Mouse (Mus musculus): ENCODE measurements around the gene Mrps18a. TPM values are rescaled to one million over a fixed set of nuclear protein-coding genes. Genes with fewer than 3 reads are reported as not detected.
A peak's percentile ranks its signal among the peaks of the same experiment; 100 is the strongest.

The Mrps18a gene
- polyA plus RNA-seq, 1 experiment: 47.2 TPM

- no peak overlapping the region for H3K4me3 ChIP-seq (ENCODE audit: insufficient read depth, low read length)
- peaks cover 2% of the 10 kb centered on the region; the same call in 1 of the 2 replicates for H3K4me1 ChIP-seq (ENCODE audit: control insufficient read depth, insufficient read depth, low read length)
- TF ChIP-seq CTCF (IDR thresholded peaks at IDR 0.05; ENCODE audit: borderline replicate concordance, insufficient read depth, low read length): no peak
- TF ChIP-seq POLR2A (IDR thresholded peaks at IDR 0.05; ENCODE audit: low read depth, low read length): no peak
- no peak overlapping the region for H3K27ac ChIP-seq (ENCODE audit: insufficient read depth, low read length)
Measured at GRCm38 (mm10) chr17:46075551-46076259, 35.1 kb upstream of the Mrps18a start.

GRCm38 (mm10) chr17:46076260-46076551 is 34.6 kb upstream of the Mrps18a start:
- Histone ChIP-seq H3K4me1 (ENCODE audit: control insufficient read depth, insufficient read depth, low read length) (peaks cover 2% of the 10 kb centered on the region; the same call in 1 of the 2 replicates), H3K27ac (ENCODE audit: insufficient read depth, low read length) (no peak overlapping the region), H3K4me3 (ENCODE audit: insufficient read depth, low read length) (no peak overlapping the region)
- no peak for TF ChIP-seq POLR2A (IDR thresholded peaks at IDR 0.05; ENCODE audit: low read depth, low read length)
- no peak for TF ChIP-seq CTCF (IDR thresholded peaks at IDR 0.05; ENCODE audit: borderline replicate concordance, insufficient read depth, low read length)

- Histone ChIP-seq H3K27ac (ENCODE audit: insufficient read depth, low read length) (no peak overlapping the region), H3K4me1 (ENCODE audit: control insufficient read depth, insufficient read depth, low read length) (peaks cover 2% of the 10 kb centered on the region; the same call in 1 of the 2 replicates), H3K4me3 (ENCODE audit: insufficient read depth, low read length) (no peak overlapping the region)
- TF ChIP-seq POLR2A (IDR thresholded peaks at IDR 0.05; ENCODE audit: low read depth, low read length): no peak
- TF ChIP-seq CTCF (IDR thresholded peaks at IDR 0.05; ENCODE audit: borderline replicate concordance, insufficient read depth, low read length): no peak
Measured at GRCm38 (mm10) chr17:46077921-46078534, 32.8 kb upstream of the Mrps18a start.

- TF ChIP-seq POLR2A (IDR thresholded peaks at IDR 0.05; ENCODE audit: low read depth, low read length) (no peak), CTCF (IDR thresholded peaks at IDR 0.05; ENCODE audit: borderline replicate concordance, insufficient read depth, low read length) (no peak)
- no peak overlapping the region for H3K27ac ChIP-seq (ENCODE audit: insufficient read depth, low read length)
- H3K4me1 ChIP-seq (ENCODE audit: control insufficient read depth, insufficient read depth, low read length): peaks cover 2% of the 10 kb centered on the region; the same call in 1 of the 2 replicates
- no peak overlapping the region for H3K4me3 ChIP-seq (ENCODE audit: insufficient read depth, low read length)
Measured at GRCm38 (mm10) chr17:46079037-46079436, 31.7 kb upstream of the Mrps18a start.

GRCm38 (mm10) chr17:46080388-46080787 is 30.4 kb upstream of the Mrps18a start:
- Histone ChIP-seq H3K27ac (ENCODE audit: insufficient read depth, low read length) (no peak overlapping the region), H3K4me3 (ENCODE audit: insufficient read depth, low read length) (no peak overlapping the region), H3K4me1 (ENCODE audit: control insufficient read depth, insufficient read depth, low read length) (no peaks in the 10 kb centered on the region)
- TF ChIP-seq POLR2A (IDR thresholded peaks at IDR 0.05; ENCODE audit: low read depth, low read length) (no peak), CTCF (IDR thresholded peaks at IDR 0.05; ENCODE audit: borderline replicate concordance, insufficient read depth, low read length) (no peak)

- no peaks in the 10 kb centered on the region for H3K4me1 ChIP-seq (ENCODE audit: control insufficient read depth, insufficient read depth, low read length)
- no peak for TF ChIP-seq CTCF (IDR thresholded peaks at IDR 0.05; ENCODE audit: borderline replicate concordance, insufficient read depth, low read length)
- TF ChIP-seq POLR2A (IDR thresholded peaks at IDR 0.05; ENCODE audit: low read depth, low read length): no peak
- H3K4me3 ChIP-seq (ENCODE audit: insufficient read depth, low read length): no peak overlapping the region
- H3K27ac ChIP-seq (ENCODE audit: insufficient read depth, low read length): no peak overlapping the region
Measured at GRCm38 (mm10) chr17:46081042-46081441, 29.7 kb upstream of the Mrps18a start.

- TF ChIP-seq CTCF (IDR thresholded peaks at IDR 0.05; ENCODE audit: borderline replicate concordance, insufficient read depth, low read length) (no peak), POLR2A (IDR thresholded peaks at IDR 0.05; ENCODE audit: low read depth, low read length) (no peak)
- H3K4me1 ChIP-seq (ENCODE audit: control insufficient read depth, insufficient read depth, low read length): no peaks in the 10 kb centered on the region
- H3K27ac ChIP-seq (ENCODE audit: insufficient read depth, low read length): no peak overlapping the region
- no peak overlapping the region for H3K4me3 ChIP-seq (ENCODE audit: insufficient read depth, low read length)
Measured at GRCm38 (mm10) chr17:46081657-46082056, 29.1 kb upstream of the Mrps18a start.

- no peak overlapping the region for H3K27ac ChIP-seq (ENCODE audit: insufficient read depth, low read length)
- 0 out of 2 replicates have a peak, but pooled peaks cover 3% of the 10 kb centered on the region for H3K4me1 ChIP-seq (ENCODE audit: control insufficient read depth, insufficient read depth, low read length)
- no peak for TF ChIP-seq POLR2A (IDR thresholded peaks at IDR 0.05; ENCODE audit: low read depth, low read length)
- TF ChIP-seq CTCF (IDR thresholded peaks at IDR 0.05; ENCODE audit: borderline replicate concordance, insufficient read depth, low read length): no peak
- H3K4me3 ChIP-seq (ENCODE audit: insufficient read depth, low read length): no peak overlapping the region
Measured at GRCm38 (mm10) chr17:46083381-46083780, 27.4 kb upstream of the Mrps18a start.

- H3K4me3 ChIP-seq (ENCODE audit: insufficient read depth, low read length): no peak overlapping the region
- 0 out of 2 replicates have a peak, but pooled peaks cover 3% of the 10 kb centered on the region for H3K4me1 ChIP-seq (ENCODE audit: control insufficient read depth, insufficient read depth, low read length)
- no peak overlapping the region for H3K27ac ChIP-seq (ENCODE audit: insufficient read depth, low read length)
- TF ChIP-seq CTCF (IDR thresholded peaks at IDR 0.05; ENCODE audit: borderline replicate concordance, insufficient read depth, low read length) (no peak), POLR2A (IDR thresholded peaks at IDR 0.05; ENCODE audit: low read depth, low read length) (no peak)
Measured at GRCm38 (mm10) chr17:46084091-46084501, 26.7 kb upstream of the Mrps18a start.

- TF ChIP-seq POLR2A (IDR thresholded peaks at IDR 0.05; ENCODE audit: low read depth, low read length) (no peak), CTCF (IDR thresholded peaks at IDR 0.05; ENCODE audit: borderline replicate concordance, insufficient read depth, low read length) (peak; percentile 36; the same call in 1 of the 2 replicates)
- Histone ChIP-seq H3K27ac (ENCODE audit: insufficient read depth, low read length) (no peak overlapping the region), H3K4me1 (ENCODE audit: control insufficient read depth, insufficient read depth, low read length) (0 out of 2 replicates have a peak, but pooled peaks cover 3% of the 10 kb centered on the region), H3K4me3 (ENCODE audit: insufficient read depth, low read length) (no peak overlapping the region)
Measured at GRCm38 (mm10) chr17:46086341-46086870, 24.4 kb upstream of the Mrps18a start.

All from embryonic fibroblast, embryonic 13.5 days (primary cell).